Mouse (Mus musculus): ENCODE data around the gene Ankrd35. TPM values are rescaled to one million over a fixed set of nuclear protein-coding genes. Genes with fewer than 3 reads are reported as not detected.

The Ankrd35 gene
- polyA plus RNA-seq, 1 experiment, result 1.8 TPM

- no peak overlapping the region for H3K4me3 ChIP-seq (ENCODE audit: low read depth, low read length)
- H3K4me1 ChIP-seq (ENCODE audit: control insufficient read depth, insufficient read depth, insufficient read length, low read length), result peaks cover 10% of the 10 kb centered on the region
- 78% methylated on average over 8 of the region's 8 CpGs for WGBS
- no peaks in the 10 kb centered on the region for H3K27me3 ChIP-seq (ENCODE audit: control insufficient read depth, insufficient read depth, low read length)
- TF ChIP-seq POLR2A (IDR thresholded peaks at IDR 0.05; ENCODE audit: low read depth, low read length) (no peak), CTCF (IDR thresholded peaks at IDR 0.05; ENCODE audit: extremely low read depth, insufficient read length, insufficient replicate concordance, low read depth, low read length) (no peak)
- H3K27ac ChIP-seq (ENCODE audit: insufficient read depth, low read depth, low read length), result no peak overlapping the region
- no peaks in the 10 kb centered on the region for H3K36me3 ChIP-seq (ENCODE audit: control insufficient read depth, insufficient read depth, low read length)
Observed at GRCm38 (mm10) chr3:96674442-96674841, 4.5 kb downstream of the Ankrd35 start.

- no peak for TF ChIP-seq CTCF (IDR thresholded peaks at IDR 0.05; ENCODE audit: extremely low read depth, insufficient read length, insufficient replicate concordance, low read depth, low read length)
- TF ChIP-seq POLR2A (IDR thresholded peaks at IDR 0.05; ENCODE audit: low read depth, low read length), result no peak
- H3K4me1 ChIP-seq (ENCODE audit: control insufficient read depth, insufficient read depth, insufficient read length, low read length), result peaks cover 10% of the 10 kb centered on the region
- H3K4me3 ChIP-seq (ENCODE audit: low read depth, low read length), result no peak overlapping the region
- H3K27me3 ChIP-seq (ENCODE audit: control insufficient read depth, insufficient read depth, low read length), result no peaks in the 10 kb centered on the region
- 24% methylated on average over 3 of the region's 3 CpGs for WGBS
- no peaks in the 10 kb centered on the region for H3K36me3 ChIP-seq (ENCODE audit: control insufficient read depth, insufficient read depth, low read length)
- no peak overlapping the region for H3K27ac ChIP-seq (ENCODE audit: insufficient read depth, low read depth, low read length)
Observed at GRCm38 (mm10) chr3:96675171-96675570, 5.2 kb downstream of the Ankrd35 start.

DNA sequence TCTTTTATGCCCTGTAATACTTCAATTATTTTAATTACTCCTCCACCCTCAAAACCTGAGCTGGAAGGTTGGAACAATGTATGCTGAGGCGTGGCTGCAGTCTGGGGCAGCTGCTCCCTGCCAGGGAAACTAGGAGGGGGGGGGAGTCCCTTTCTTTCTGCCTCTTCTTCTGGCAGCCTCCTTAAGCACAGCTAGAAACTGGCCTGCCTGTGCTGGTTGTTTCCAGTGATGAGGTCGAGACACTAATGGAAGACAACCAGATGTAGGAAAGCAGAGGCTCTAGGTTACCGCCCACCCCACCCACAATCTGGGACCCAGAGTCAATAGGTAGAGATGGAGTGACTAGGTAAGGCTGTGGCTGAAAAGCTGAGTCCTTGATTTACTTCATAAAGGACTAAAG, 5.8 kb downstream of the Ankrd35 start:
- WGBS, result 40% methylated on average over 3 of the region's 3 CpGs
- no peak overlapping the region for H3K27ac ChIP-seq (ENCODE audit: insufficient read depth, low read depth, low read length)
- no peaks in the 10 kb centered on the region for H3K36me3 ChIP-seq (ENCODE audit: control insufficient read depth, insufficient read depth, low read length)
- no peak overlapping the region for H3K4me3 ChIP-seq (ENCODE audit: low read depth, low read length)
- no peaks in the 10 kb centered on the region for H3K27me3 ChIP-seq (ENCODE audit: control insufficient read depth, insufficient read depth, low read length)
- TF ChIP-seq POLR2A (IDR thresholded peaks at IDR 0.05; ENCODE audit: low read depth, low read length) (no peak), CTCF (IDR thresholded peaks at IDR 0.05; ENCODE audit: extremely low read depth, insufficient read length, insufficient replicate concordance, low read depth, low read length) (no peak)
- H3K4me1 ChIP-seq (ENCODE audit: control insufficient read depth, insufficient read depth, insufficient read length, low read length), result peaks cover 7% of the 10 kb centered on the region

DNA sequence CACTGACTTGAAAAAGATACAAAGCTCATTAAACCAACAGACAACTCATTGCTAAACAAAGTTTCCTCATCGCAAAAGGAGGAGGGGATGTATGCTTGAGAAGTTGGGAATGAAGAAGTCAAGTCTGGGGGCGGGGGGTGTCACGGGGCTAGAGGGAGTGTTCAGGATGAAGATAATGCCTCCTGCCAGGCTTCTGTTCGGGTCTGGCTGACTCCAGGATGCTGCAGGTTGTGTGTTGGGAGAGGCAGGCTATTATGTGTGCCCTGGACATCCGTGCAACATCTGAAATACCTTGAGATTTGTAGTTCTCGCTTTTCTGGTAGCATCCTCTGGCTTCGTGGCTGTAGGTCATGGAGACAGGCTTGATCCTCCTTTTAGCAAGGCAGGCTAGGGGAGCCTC, 8.5 kb downstream of the Ankrd35 start:
- Histone ChIP-seq H3K36me3 (ENCODE audit: control insufficient read depth, insufficient read depth, low read length) (no peaks in the 10 kb centered on the region), H3K27ac (ENCODE audit: insufficient read depth, low read depth, low read length) (no peak overlapping the region), H3K4me3 (ENCODE audit: low read depth, low read length) (no peak overlapping the region), H3K27me3 (ENCODE audit: control insufficient read depth, insufficient read depth, low read length) (no peaks in the 10 kb centered on the region), H3K4me1 (ENCODE audit: control insufficient read depth, insufficient read depth, insufficient read length, low read length) (peaks cover 7% of the 10 kb centered on the region)
- WGBS, result 78% methylated on average over 7 of the region's 7 CpGs
- TF ChIP-seq CTCF (IDR thresholded peaks at IDR 0.05; ENCODE audit: extremely low read depth, insufficient read length, insufficient replicate concordance, low read depth, low read length) (no peak), POLR2A (IDR thresholded peaks at IDR 0.05; ENCODE audit: low read depth, low read length) (no peak)

GRCm38 (mm10) chr3:96679159-96679674, 9.3 kb downstream of the Ankrd35 start:
- no peak overlapping the region for H3K4me3 ChIP-seq (ENCODE audit: low read depth, low read length)
- no peaks in the 10 kb centered on the region for H3K36me3 ChIP-seq (ENCODE audit: control insufficient read depth, insufficient read depth, low read length)
- H3K4me1 ChIP-seq (ENCODE audit: control insufficient read depth, insufficient read depth, insufficient read length, low read length), result peaks cover 7% of the 10 kb centered on the region
- TF ChIP-seq CTCF (IDR thresholded peaks at IDR 0.05; ENCODE audit: extremely low read depth, insufficient read length, insufficient replicate concordance, low read depth, low read length) (no peak), POLR2A (IDR thresholded peaks at IDR 0.05; ENCODE audit: low read depth, low read length) (no peak)
- no peak overlapping the region for H3K27ac ChIP-seq (ENCODE audit: insufficient read depth, low read depth, low read length)
- WGBS, result 12% methylated on average over 5 of the region's 5 CpGs
- 0 out of 2 replicates have a peak, but pooled peaks cover 1% of the 10 kb centered on the region for H3K27me3 ChIP-seq (ENCODE audit: control insufficient read depth, insufficient read depth, low read length)

DNA sequence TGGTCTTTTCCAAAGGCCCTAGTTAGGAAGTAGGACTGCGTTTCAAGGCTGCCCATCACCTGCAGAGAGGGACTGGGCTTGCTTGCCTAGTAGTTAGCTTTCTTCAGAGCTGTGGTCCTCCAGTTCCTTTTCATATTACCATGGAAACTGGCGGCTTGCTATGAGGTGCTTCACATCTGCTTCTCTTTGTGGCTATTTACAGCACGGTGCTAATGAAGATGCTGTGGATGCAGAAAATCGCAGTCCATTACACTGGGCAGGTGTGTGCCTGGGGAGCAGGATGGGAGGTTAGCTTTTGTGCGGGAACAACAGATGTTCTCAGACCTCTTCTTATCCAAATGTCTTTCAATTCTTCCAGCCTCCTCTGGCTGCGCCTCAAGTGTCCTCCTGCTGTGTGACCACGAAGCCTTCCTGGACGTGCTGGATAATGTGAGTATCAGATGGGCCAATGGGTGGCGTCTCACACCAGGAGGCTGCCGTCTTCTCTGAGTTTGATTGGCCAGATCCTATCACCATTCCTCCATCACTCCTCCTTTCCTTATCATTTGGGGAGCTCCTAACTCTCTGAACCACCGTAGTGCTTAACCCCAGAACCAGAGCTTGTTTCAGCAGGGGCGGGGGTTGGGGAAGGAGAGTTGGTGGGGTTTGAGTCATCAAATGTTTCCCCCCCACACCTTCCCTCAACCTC, 10.5 kb downstream of the Ankrd35 start:
- H3K36me3 ChIP-seq (ENCODE audit: control insufficient read depth, insufficient read depth, low read length), result no peaks in the 10 kb centered on the region
- WGBS, result 62% methylated on average over 12 of the region's 12 CpGs
- H3K27ac ChIP-seq (ENCODE audit: insufficient read depth, low read depth, low read length), result no peak overlapping the region
- TF ChIP-seq POLR2A (IDR thresholded peaks at IDR 0.05; ENCODE audit: low read depth, low read length) (no peak), CTCF (IDR thresholded peaks at IDR 0.05; ENCODE audit: extremely low read depth, insufficient read length, insufficient replicate concordance, low read depth, low read length) (no peak)
- peaks cover 9% of the 10 kb centered on the region; the same call in 1 of the 2 replicates for H3K27me3 ChIP-seq (ENCODE audit: control insufficient read depth, insufficient read depth, low read length)
- no peak overlapping the region for H3K4me3 ChIP-seq (ENCODE audit: low read depth, low read length)
- H3K4me1 ChIP-seq (ENCODE audit: control insufficient read depth, insufficient read depth, insufficient read length, low read length), result peaks cover 8% of the 10 kb centered on the region

DNA sequence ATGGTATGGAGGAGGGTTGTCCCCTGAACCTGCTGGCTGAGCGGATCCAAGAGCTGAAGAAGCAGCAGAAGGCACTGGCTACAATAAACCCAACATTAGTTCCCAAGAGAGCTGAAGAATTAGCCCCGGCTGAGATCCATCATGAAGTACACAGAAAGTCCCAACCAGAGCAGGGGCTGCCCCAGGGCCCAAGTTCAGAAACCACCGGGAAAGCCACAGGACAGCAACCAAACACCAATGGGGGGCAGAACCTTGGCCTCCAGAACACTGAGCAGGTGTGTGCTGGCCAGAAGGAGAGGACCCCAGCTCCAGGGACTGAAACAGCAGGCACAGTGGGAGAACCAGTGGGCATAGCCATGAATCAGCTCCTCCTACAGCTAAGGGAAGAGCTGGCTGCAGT, 13.6 kb downstream of the Ankrd35 start:
- no peak overlapping the region for H3K27ac ChIP-seq (ENCODE audit: insufficient read depth, low read depth, low read length)
- TF ChIP-seq POLR2A (IDR thresholded peaks at IDR 0.05; ENCODE audit: low read depth, low read length), result no peak
- H3K36me3 ChIP-seq (ENCODE audit: control insufficient read depth, insufficient read depth, low read length), result no peaks in the 10 kb centered on the region
- peaks cover 5% of the 10 kb centered on the region for H3K4me1 ChIP-seq (ENCODE audit: control insufficient read depth, insufficient read depth, insufficient read length, low read length)
- peaks cover 11% of the 10 kb centered on the region; the same call in 1 of the 2 replicates for H3K27me3 ChIP-seq (ENCODE audit: control insufficient read depth, insufficient read depth, low read length)
- WGBS, result 86% methylated on average over 3 of the region's 3 CpGs
- no peak overlapping the region for H3K4me3 ChIP-seq (ENCODE audit: low read depth, low read length)

All from small intestine, adult 2 months (tissue).